ENCODE assay signal across 11 mouse cellular contexts in genomic region chr17:73251142-73251502, GRCm38 (mm10).
DNase-seq lines count a peak whose midpoint lies in the region; ATAC-seq and TF ChIP-seq lines count a peak whose summit lies in the region.
"Had no signal": no experiment of that assay in that cellular context is flagged by ENCODE, and none has a peak within 500 bp of the region (broad histone marks: within the 10 kb centered on the region; RNA-seq: fewer than 3 reads in every experiment).

No protein-coding gene starts in this region.

- DNase-seq in heart, embryonic 10.5 days (ENCODE audit: low spot score), result no peak
- DNase-seq in heart, postnatal 25 days (ENCODE audit: low spot score), result no peak
- no peak for DNase-seq in lung, postnatal 0 days (ENCODE audit: low spot score)
- peak; percentile 51 for DNase-seq in Muller cell, postnatal 12 days (ENCODE audit: inconsistent ontology term)
- DNase-seq in left cerebral cortex, adult 9 months (ENCODE audit: low spot score in 2 of 2), result no peak
- no peak for DNase-seq in ovary, postnatal 10 days (ENCODE audit: low spot score)
- DNase-seq: embryo, embryonic 11 days; thymus, adult 18-20 months had no signal

- peaks cover 26% of the 10 kb centered on the region for H3K4me1 ChIP-seq in heart, embryonic 10.5 days
- peaks cover 16% of the 10 kb centered on the region; the same call in 1 of the 2 replicates for H3K4me1 ChIP-seq in lung, embryonic 15.5 days
- H3K4me1 ChIP-seq in lung, postnatal 0 days (ENCODE audit: insufficient read depth, low read depth, low read length), result no peaks in the 10 kb centered on the region

- TF ChIP-seq EP300 in lung, postnatal 0 days (IDR thresholded peaks at IDR 0.05), result no peak

- no peak overlapping the region for H3K9ac ChIP-seq in lung, embryonic 15.5 days
- no peak overlapping the region for H3K9ac ChIP-seq in lung, postnatal 0 days (replicated peaks; ENCODE audit: low read depth)

- 0 out of 2 replicates have a peak, but pooled peaks have one; percentile 17 for ATAC-seq in lung, embryonic 15.5 days (ENCODE audit: borderline replicate concordance, extremely low read depth, low FRiP score, low TSS enrichment)
- ATAC-seq in lung, postnatal 0 days, result no peak
- peak; percentile 81 for ATAC-seq in megakaryocyte-erythroid progenitor cell, adult 5-6 weeks (replicated peaks; ENCODE audit: low FRiP score, low TSS enrichment, poor library complexity, severe bottlenecking)

- no peaks in the 10 kb centered on the region for H3K9me3 ChIP-seq in heart, embryonic 10.5 days
- no peaks in the 10 kb centered on the region for H3K9me3 ChIP-seq in lung, embryonic 15.5 days
- no peaks in the 10 kb centered on the region for H3K9me3 ChIP-seq in lung, postnatal 0 days (ENCODE audit: low read length)
- H3K9me3 ChIP-seq: G1E had no signal

- H3K4me3 ChIP-seq in heart, embryonic 10.5 days, result no peak overlapping the region
- H3K4me3 ChIP-seq in lung, embryonic 15.5 days, result no peak overlapping the region
- H3K4me3 ChIP-seq in lung, postnatal 0 days (ENCODE audit: low read depth, low read length), result no peak overlapping the region

- 55% methylated on average over 8 of the region's 8 CpGs for WGBS in heart, embryonic 10.5 days
- 56% methylated on average over 8 of the region's 8 CpGs for WGBS in lung, embryonic 15.5 days
- WGBS in lung, postnatal 0 days, result 53% methylated on average over 8 of the region's 8 CpGs

- no peaks in the 10 kb centered on the region for H3K27me3 ChIP-seq in heart, embryonic 10.5 days (ENCODE audit: insufficient read depth, poor library complexity, severe bottlenecking)
- H3K27me3 ChIP-seq in lung, embryonic 15.5 days, result no peaks in the 10 kb centered on the region
- no peaks in the 10 kb centered on the region for H3K27me3 ChIP-seq in lung, postnatal 0 days (replicated peaks; ENCODE audit: insufficient read depth, low read length)

- H3K4me2 ChIP-seq in lung, embryonic 15.5 days, result no peak overlapping the region
- H3K4me2 ChIP-seq in lung, postnatal 0 days (replicated peaks; ENCODE audit: low read depth, low read length), result no peak overlapping the region

- intact Hi-C loops in heart, postnatal 25 days (cut with DNase I), result no loop called here

- H3K36me3 ChIP-seq in heart, embryonic 10.5 days, result no peaks in the 10 kb centered on the region
- H3K36me3 ChIP-seq in lung, embryonic 15.5 days, result no peaks in the 10 kb centered on the region
- H3K36me3 ChIP-seq in lung, postnatal 0 days (ENCODE audit: insufficient read depth, low read length), result no peaks in the 10 kb centered on the region
- H3K36me3 ChIP-seq: G1E had no signal

- peak overlapping the region; percentile 59; the same call in 1 of the 2 replicates for H3K27ac ChIP-seq in heart, embryonic 10.5 days
- H3K27ac ChIP-seq in lung, embryonic 15.5 days, result no peak overlapping the region
- no peak overlapping the region for H3K27ac ChIP-seq in lung, postnatal 0 days (ENCODE audit: low read length)

- no peak for TF ChIP-seq CTCF in lung, postnatal 0 days (IDR thresholded peaks at IDR 0.05)
